Mouse (Mus musculus) liver, postnatal 0 days (tissue): ENCODE measurements around the gene Gatad2b.

ENCODE experiments used
- CTCF ChIP-seq: sonication (generic); IDR thresholded peaks from 2 replicates; pipeline ENCODE4 v1.5.1; 2016; ENCODE audit warnings: antibody characterized with exemption, low read depth
- EP300 ChIP-seq: IDR thresholded peaks from 2 replicates; pipeline ENCODE4 v1.6.1; 2016; ENCODE audit warnings: antibody characterized with exemption, low read depth, mild to moderate bottlenecking

DNA sequence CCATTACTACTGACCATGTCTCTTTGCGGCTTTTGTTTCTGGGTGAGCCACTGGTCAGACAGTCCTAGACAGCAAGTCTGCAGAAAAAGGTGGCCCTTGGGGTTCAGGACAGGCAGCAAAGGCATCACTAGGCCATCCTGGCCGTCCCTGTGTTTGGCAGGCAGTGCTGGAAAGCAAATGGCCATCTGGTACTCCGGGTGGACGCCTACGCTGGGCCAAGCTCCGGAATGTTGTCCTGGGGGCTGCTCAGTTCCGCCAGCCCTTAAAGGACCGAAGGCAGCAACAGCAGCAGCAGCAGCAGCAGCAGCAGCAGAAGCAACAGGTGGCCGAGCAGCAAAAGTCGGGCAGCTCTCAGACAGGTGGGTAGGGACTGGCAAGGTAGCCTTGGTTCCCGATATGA, 17.7 kb upstream of the Gatad2b start:
- TF ChIP-seq CTCF (no peak), EP300 (no peak)
